Mouse (Mus musculus) brown adipose tissue, adult 24 weeks (tissue): ENCODE data around the gene Eln. TPM values are rescaled to one million over a fixed set of nuclear protein-coding genes. Genes with fewer than 3 reads are reported as not detected.

Source experiments
- H3K27ac ChIP-seq: fragments of 200-500 bp; replicated peaks from 2 replicates; pipeline ENCODE4 v1.5.1; 2012; ENCODE audit warnings: low read depth, mild to moderate bottlenecking, low read length
- H3K4me1 ChIP-seq: fragments of 200-500 bp; 2 replicates; pipeline ENCODE4 v1.6.1; 2012; ENCODE audit warnings: low read length, mixed read lengths; ENCODE audit not compliant: control insufficient read depth, insufficient read depth, insufficient read length
- H3K4me3 ChIP-seq: fragments of 200-500 bp; 2 replicates; pipeline ENCODE4 v1.5.1; 2012; ENCODE audit warnings: low read depth, mild to moderate bottlenecking, low read length, moderate library complexity; ENCODE audit not compliant: insufficient read depth
- polyA plus RNA-seq: library from polyadenylated mRNA; stranded (reverse); fragments of >200 nt; gene quantifications from 2 replicates; pipeline ENCODE4 v1.2.4, GENCODE M21; 2012; ENCODE audit not compliant: missing spikeins, insufficient read depth, insufficient read length

Eln gene
- polyA plus RNA-seq, 1 experiment, result 5.4 TPM

DNA sequence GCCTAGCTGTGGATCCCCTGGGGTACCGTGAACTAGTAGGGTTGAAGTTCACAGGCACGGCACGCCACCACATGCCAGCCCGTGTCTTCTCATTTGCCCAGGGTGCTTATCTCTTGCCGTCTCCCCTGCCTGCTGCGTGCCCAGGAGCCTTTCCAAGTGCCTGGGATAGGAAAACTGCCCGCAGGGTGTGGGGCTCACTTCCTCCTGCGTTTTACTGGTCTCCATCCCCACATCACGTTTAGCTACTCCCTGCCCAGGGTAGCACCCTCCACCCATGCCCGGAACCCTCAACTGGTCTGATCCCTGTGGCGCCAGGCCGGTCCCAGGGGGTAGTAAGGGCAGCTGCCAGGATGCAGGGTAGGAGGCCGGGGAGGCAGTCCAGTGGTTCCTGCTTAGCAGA lies 8.9 kb upstream of the Eln start:
- H3K4me3 ChIP-seq, result no peak overlapping the region
- H3K4me1 ChIP-seq, result 0 out of 2 replicates have a peak, but pooled peaks cover 3% of the 10 kb centered on the region
- H3K27ac ChIP-seq, result no peak overlapping the region

DNA sequence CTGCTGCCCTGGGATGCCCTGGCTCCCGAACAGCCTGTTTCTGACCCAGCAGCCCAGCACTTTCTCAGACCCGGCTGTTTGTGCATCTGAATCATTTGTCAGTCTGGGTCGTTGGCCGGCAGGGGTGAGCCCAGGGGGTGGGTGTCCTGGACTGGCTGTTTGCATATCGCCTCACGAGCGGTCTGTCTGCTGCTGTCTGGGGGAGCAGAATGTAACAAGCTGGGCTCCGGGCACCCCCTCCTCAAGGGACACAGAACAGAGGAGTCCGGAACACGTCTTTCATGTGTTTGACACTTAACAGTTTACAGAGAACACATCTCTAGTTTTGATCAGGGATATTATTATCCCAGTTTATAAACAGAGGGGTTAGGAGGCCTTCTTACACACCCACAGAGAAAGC lies 7.0 kb upstream of the Eln start:
- H3K4me1 ChIP-seq, result 0 out of 2 replicates have a peak, but pooled peaks cover 3% of the 10 kb centered on the region
- no peak overlapping the region for H3K27ac ChIP-seq
- H3K4me3 ChIP-seq, result no peak overlapping the region

DNA sequence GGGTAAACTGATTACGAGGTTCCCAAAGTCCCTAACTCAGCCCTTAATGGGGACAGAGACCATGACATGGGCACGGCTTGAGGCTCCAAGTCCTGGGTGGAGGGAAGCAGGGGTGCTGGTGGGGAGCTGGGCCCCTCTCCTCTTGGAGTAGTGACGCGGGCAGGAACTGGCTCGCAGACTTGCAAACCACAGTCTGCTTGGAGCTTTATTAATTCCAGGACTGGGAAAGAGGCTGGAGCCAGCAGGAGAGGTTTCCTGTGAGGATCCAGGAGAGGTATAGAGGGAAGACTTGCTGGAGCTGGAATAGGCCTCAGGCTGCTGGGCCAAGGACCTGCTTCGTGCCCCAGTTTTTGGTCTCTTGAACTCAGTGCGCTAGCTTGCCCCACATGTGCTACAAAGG lies 3.3 kb upstream of the Eln start:
- H3K4me1 ChIP-seq, result peaks cover 6% of the 10 kb centered on the region
- no peak overlapping the region for H3K27ac ChIP-seq
- no peak overlapping the region for H3K4me3 ChIP-seq

DNA sequence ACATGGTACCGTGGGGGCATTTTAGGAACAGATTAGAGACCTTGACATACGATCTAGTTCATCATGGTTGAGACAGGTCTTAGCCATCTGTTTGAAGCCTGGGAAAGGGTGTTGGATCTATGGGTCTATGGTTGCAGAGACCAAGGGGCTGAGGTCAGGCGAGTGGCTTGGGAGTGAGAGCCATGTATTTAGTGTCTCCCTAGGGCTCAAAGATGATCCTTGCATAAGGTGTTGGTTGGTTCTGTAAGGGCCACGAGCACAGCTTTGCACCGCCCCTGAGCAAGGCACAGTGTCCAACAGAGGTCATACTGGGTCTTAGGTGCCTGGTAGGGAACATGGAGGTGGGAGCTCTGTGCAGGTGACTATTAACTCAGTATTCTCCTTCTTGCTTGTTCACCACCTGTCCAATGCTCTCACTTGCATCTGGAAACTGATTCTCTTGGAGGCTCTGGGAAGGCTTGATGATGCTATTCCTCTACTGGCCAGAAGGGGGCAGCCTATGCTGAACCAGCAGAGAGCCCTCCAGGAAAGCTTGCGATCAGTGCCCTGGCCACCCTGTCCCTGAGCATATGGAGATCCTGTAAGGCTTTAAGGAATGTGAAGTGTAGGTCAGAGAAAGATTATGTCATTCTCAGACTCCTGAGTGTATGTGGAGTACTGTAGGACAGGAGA lies 960 bp upstream of the Eln start:
- H3K4me3 ChIP-seq, result no peak overlapping the region

DNA sequence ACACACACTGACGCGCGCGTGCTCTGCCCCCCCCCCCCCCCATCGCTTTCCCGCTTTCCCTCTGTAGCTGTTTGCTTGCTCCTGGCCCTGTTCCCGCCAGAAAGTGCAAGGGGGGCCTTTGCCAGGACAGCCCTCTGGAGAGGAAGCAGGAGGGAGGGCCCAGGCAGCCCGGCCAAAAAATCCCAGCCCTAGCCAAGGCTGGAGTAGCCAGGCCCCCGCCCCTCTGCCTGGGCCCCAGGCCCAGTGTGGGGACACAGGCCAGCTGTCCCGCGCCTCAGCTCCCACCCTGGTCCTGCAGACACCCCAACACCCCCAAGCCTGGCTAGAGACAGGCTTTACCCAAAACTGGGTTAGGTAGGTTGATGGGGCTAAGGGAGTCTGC lies 380 bp upstream of the Eln start:
- peaks cover 6% of the 10 kb centered on the region for H3K4me1 ChIP-seq
- peak overlapping the region; percentile 50 for H3K27ac ChIP-seq
- H3K4me3 ChIP-seq, result peak overlapping the region; percentile 12; the same call in 1 of the 2 replicates

More for the DNA sequence above, 960 bp upstream of the Eln start:
- peaks cover 6% of the 10 kb centered on the region for H3K4me1 ChIP-seq
- peak overlapping the region; percentile 50 for H3K27ac ChIP-seq

DNA sequence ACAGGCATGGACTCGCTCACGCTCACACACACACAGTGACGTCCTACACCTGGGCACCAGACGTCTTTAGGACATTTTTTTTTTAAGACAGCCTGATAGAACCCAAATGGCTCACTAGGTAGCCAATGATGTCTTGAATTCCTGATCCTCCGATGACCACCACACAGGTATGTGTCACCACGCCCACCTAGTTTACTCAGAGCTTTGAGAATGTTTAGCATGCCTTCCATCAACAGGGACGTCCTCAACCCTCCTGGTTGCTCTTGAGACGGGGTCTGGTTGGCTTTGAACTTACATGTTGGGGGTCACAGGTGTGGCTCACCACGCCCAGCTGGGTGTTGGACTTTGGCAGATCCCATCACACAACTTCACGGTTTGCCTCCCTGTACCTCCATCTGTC lies 922 bp downstream of the Eln start:
- Histone ChIP-seq H3K4me3 (peak overlapping the region; percentile 59), H3K27ac (no peak overlapping the region), H3K4me1 (peaks cover 12% of the 10 kb centered on the region)

DNA sequence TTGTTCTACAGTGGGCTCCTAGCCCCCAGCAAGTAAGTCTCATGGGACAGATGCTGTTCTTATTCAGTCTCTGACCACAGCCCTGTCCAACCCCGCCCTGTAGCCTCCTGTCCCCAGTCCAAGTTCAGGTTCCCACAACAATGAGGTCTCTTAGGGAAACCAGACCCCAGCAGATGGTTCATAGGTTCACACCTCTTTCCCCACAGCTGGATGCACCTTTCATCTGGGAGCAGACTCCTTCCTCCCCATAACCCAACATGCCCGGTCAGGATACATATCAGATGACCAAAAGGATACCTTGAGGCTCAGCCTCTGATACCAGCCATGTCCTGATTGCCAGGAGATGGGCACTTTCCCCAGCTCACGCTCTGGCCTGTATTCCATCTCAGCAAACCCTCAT lies 1.3 kb downstream of the Eln start:
- no peak overlapping the region for H3K27ac ChIP-seq
- H3K4me1 ChIP-seq, result peaks cover 14% of the 10 kb centered on the region
- peak overlapping the region; percentile 59 for H3K4me3 ChIP-seq

DNA sequence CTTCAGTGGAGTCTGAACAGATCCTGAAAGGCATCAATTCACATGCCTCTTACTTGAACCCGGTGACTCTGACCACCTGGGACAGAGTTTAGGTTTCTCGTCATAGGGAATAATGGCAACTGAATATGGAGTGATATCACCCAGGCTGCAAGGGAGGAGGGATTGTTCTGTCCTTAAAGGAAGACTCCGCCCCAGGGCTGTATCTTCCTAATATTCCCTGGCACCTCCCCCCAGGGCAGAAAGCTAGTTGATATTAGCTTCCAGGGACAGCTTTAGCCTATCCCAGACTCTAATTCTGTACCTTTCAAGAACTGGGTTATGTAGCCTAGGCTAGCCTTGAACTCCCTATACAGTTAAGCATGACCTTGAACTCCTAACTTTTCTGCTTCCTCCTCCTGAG lies 2.1 kb downstream of the Eln start:
- Histone ChIP-seq H3K4me3 (peak overlapping the region; percentile 16; the same call in 1 of the 2 replicates), H3K4me1 (peaks cover 17% of the 10 kb centered on the region), H3K27ac (no peak overlapping the region)

DNA sequence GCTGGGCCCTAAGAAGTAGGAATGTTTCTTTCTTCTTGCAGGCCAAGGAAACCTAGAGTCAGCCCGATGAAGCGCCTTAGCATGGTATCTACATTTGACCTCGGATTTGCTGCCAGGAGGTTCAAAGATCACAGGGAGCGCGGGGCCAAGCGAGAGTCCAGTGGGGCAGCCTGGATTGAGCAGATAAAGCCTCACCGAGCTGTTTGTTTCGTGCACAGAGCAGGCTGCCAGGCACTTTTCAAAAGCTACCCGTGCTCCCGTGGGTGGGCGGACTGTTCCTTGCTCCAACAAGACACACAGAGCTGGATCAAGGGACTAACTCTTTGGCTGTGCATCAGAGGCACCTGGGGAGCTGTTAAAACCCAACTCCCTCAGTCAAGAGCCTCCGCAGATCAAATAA lies 3.1 kb downstream of the Eln start:
- Histone ChIP-seq H3K27ac (no peak overlapping the region), H3K4me1 (peaks cover 17% of the 10 kb centered on the region), H3K4me3 (no peak overlapping the region)

DNA sequence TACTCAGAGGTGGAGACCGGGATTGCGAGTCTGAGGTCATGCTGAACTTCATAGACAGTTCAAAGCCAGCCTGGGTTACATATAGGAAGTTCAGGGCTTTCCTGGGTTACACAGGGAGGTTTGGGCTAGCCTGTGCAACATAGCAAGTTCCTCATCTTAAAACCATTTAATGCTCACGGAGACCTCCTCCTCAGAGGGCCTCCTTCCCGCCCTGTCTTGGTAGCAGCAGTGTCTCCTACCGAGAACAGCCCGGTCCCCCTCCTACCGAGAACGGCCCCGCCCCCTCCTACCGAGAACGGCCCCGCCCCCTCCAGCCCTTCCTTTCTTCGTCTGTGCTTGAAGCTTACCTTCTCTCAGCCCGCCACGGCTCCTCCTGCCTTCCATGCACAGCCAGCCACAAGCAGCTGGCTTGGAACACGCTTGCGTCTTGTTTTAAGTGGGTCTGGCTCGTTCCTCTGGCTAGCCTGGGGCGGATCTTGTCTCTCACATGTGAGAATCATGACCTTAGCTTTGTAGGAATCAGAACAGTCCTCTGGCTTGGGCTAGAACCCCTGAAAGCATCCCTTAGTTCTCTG lies 4.8 kb downstream of the Eln start:
- H3K4me3 ChIP-seq, result no peak overlapping the region
- H3K4me1 ChIP-seq, result peaks cover 10% of the 10 kb centered on the region; the same call in 1 of the 2 replicates
- no peak overlapping the region for H3K27ac ChIP-seq

DNA sequence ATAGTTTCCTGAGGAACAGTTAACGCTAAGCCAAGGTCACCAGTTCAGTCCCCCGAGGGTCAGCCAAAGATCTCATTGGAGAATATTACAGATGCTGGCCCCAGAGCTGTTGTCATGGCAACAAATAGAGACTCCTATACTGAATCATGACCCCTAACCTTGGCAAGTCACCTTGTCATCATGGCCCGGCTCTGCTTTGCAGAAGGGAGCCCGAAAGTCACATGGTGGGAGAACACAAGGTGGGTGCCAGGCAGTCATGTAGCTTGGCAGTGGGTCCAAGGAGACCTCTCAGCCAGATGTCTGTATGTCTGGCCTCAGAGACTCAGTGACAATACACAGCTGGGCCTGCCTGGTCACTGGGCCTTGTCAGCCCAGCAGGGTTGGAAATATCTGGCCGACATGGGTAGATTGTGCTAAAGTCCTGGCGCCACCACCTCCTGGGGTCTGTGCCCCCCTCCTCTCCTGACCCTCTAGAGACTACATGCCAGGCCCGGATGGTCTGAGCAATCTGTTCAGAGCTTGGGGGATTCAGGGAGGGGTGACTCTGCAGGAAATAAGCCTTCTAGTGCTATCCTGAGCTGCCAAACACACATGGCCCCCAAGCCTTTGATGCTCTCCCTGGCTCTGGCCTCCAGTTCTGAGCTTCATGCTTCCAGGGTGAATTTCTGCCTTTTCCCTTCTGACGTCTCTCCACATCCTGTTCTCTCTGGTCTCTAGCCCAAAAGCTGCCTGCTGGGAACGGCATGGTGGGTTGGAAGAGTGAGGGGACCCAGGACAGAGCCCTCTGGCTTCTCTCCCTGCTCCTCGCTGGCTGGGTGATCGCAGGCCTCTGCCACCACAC lies 6.4 kb downstream of the Eln start:
- H3K4me3 ChIP-seq, result no peak overlapping the region
- peaks cover 10% of the 10 kb centered on the region; the same call in 1 of the 2 replicates for H3K4me1 ChIP-seq
- H3K27ac ChIP-seq, result peak overlapping the region; percentile 1; the same call in 1 of the 2 replicates

DNA sequence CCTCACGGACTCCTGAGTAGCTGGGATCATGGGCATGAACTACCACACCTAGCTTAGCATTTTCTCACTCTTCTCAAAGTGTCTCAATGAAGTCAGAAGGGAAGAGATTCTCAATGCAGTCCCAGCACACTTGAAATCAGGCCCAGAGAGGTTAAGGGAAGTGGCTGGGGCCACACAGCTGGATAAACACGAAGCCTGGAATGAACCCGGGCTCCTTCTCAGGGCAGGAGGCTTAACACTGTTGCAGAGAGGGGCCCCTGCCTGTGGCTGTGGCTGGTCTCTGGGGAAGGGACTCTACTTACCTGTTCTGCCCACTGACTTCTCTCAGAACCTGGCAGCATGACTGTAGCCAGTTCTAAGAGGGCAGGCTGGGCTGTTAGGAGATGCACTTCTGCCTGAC lies 7.2 kb downstream of the Eln start:
- Histone ChIP-seq H3K4me1 (peaks cover 10% of the 10 kb centered on the region; the same call in 1 of the 2 replicates), H3K4me3 (no peak overlapping the region), H3K27ac (no peak overlapping the region)

DNA sequence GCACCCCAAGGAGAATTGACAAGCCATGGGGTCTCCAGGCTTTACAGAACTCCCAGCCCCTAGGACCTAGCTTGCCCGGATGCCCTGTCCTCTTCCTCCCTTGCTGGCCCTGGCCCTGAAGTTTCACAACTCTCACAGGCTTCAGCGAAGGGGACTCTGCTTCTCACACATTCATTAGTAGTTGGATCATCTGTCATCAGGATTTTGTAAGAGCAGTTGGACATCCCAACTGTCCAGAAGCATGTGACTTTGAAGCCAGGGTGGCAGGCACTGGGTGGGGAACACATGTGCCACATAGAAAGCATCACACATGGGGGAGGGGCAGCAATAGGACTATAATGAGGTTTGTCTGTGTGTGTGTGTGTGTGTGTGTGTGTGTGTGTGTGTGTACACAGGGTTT lies 12.2 kb downstream of the Eln start:
- Histone ChIP-seq H3K4me3 (no peak overlapping the region), H3K27ac (no peak overlapping the region), H3K4me1 (no peaks in the 10 kb centered on the region)

DNA sequence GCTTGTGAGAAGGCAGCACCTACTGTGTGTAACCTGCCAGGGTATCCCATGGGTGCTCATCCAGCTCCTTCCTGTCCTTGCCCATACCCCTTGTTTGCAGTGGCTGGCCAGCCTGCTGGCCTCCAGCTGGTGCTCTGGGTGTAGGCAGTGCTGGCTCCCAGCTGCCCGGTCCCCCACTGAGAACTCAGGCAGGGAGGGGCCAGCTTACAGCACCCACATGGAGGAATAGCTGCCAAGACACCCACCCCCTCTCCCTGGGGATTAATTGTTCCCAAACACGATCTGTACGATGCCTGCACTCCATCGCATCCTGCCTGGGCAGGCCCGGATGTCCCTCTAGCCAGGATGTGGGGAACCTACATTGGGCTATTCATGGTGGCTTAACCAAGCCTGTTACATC lies 13.1 kb downstream of the Eln start:
- Histone ChIP-seq H3K4me1 (no peaks in the 10 kb centered on the region), H3K4me3 (no peak overlapping the region), H3K27ac (no peak overlapping the region)

DNA sequence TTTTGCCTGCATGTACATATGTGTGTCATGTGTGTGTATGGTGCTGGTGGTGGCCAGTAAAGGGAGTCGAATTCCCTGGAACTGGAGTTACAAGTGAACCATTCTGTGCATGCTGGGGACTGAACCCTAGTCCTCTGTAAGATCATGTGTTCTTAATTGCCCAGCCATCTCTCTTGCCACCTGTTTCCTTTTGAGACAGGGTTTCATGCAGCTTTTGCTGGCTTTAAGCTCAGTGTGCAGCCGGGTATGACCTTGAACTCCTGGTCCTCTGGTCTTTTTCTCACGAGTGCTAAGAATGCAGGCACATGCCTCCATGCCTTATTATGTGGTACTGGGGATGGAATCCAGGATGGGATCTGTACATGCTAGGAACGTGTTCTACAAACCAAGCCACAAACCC lies 13.9 kb downstream of the Eln start:
- no peak overlapping the region for H3K4me3 ChIP-seq
- H3K4me1 ChIP-seq, result no peaks in the 10 kb centered on the region
- H3K27ac ChIP-seq, result no peak overlapping the region
